Mouse (Mus musculus) C2C12 (cell line): ENCODE results near the gene Tmc6.

ENCODE experiments used
- CEBPB ChIP-seq: IDR thresholded peaks from one replicate; pipeline ENCODE4 v1.6.1; 2011; ENCODE audit warnings: low read depth, mild to moderate bottlenecking, control low read depth, moderate library complexity
- CTCF ChIP-seq: IDR thresholded peaks from one replicate; pipeline ENCODE4 v1.5.1; 2011; ENCODE audit not compliant: control insufficient read depth, insufficient read depth, insufficient read length
- FOSL1 ChIP-seq: IDR thresholded peaks from one replicate; pipeline ENCODE4 v1.8.0; 2011; ENCODE audit warnings: mild to moderate bottlenecking, low read length; ENCODE audit not compliant: poor library complexity, insufficient read depth, severe bottlenecking
- MAX ChIP-seq: IDR thresholded peaks from one replicate; pipeline ENCODE4 v1.6.1; 2011; ENCODE audit warnings: mild to moderate bottlenecking, control low read depth
- MYOD1 ChIP-seq: IDR thresholded peaks from one replicate; pipeline ENCODE4 v1.6.1; 2011; ENCODE audit warnings: low read depth; ENCODE audit not compliant: control insufficient read depth, insufficient read length
- MYOG ChIP-seq: IDR thresholded peaks from one replicate; pipeline ENCODE4 v1.6.1; 2011; ENCODE audit not compliant: control insufficient read depth, insufficient read length; ENCODE audit errors: extremely low read depth
- USF1 ChIP-seq: IDR thresholded peaks from one replicate; pipeline ENCODE4 v1.6.1; 2011; ENCODE audit warnings: low read depth, mild to moderate bottlenecking, control low read depth, moderate library complexity

GRCm38 (mm10) chr11:117797511-117798159 lies 15.6 kb upstream of the Tmc6 start, which contains the start of gene 6030468B19Rik:
- TF ChIP-seq CTCF (no peak), MYOD1 (peak; percentile 71), MAX (no peak), MYOG (no peak), USF1 (no peak), FOSL1 (no peak), CEBPB (no peak)
